In genomic region chr6:90472079-90472478, GRCm38 (mm10) we compare ENCODE assay signal across 28 mouse cellular contexts. TPM values are rescaled to one million over a fixed set of nuclear protein-coding genes. Genes with fewer than 3 reads are reported as not detected.
DNase-seq lines count a peak whose midpoint lies in the region; ATAC-seq and TF ChIP-seq lines count a peak whose summit lies in the region.
"Had no signal": no experiment of that assay in that cellular context is flagged by ENCODE, and none has a peak within 500 bp of the region (broad histone marks: within the 10 kb centered on the region; RNA-seq: fewer than 3 reads in every experiment).

No protein-coding gene starts in this region.

- 0 out of 2 replicates have a peak, but pooled peaks cover 7% of the 10 kb centered on the region for H3K36me3 ChIP-seq in hindbrain, postnatal 0 days (ENCODE audit: insufficient read depth, low read length)
- no peaks in the 10 kb centered on the region for H3K36me3 ChIP-seq in hindbrain, embryonic 16.5 days (ENCODE audit: control insufficient read depth, insufficient read depth, low read length)
- H3K36me3 ChIP-seq in liver, postnatal 0 days (replicated peaks; ENCODE audit: insufficient read depth, low read length), result peaks cover 18% of the 10 kb centered on the region; the same call in 1 of the 2 replicates
- H3K36me3 ChIP-seq in liver, embryonic 11.5 days (ENCODE audit: control insufficient read depth, insufficient read depth, low read length), result no peaks in the 10 kb centered on the region
- H3K36me3 ChIP-seq: embryonic facial prominence, embryonic 12.5 days; limb, embryonic 13.5 days; liver, embryonic 15.5 days; midbrain, embryonic 12.5 days had no signal

- no peak overlapping the region for H3K4me3 ChIP-seq in hindbrain, postnatal 0 days (ENCODE audit: low read length)
- no peak overlapping the region for H3K4me3 ChIP-seq in hindbrain, embryonic 16.5 days (ENCODE audit: low read length)
- no peak overlapping the region for H3K4me3 ChIP-seq in liver, postnatal 0 days (ENCODE audit: low read depth, low read length)
- H3K4me3 ChIP-seq in liver, embryonic 11.5 days (ENCODE audit: low read depth, low read length), result no peak overlapping the region
- H3K4me3 ChIP-seq: embryonic facial prominence, embryonic 12.5 days; limb, embryonic 13.5 days; liver, embryonic 15.5 days; lung, embryonic 15.5 days; megakaryocyte, embryonic 14.5 days; midbrain, embryonic 12.5 days had no signal

- no peak overlapping the region for H3K9ac ChIP-seq in hindbrain, postnatal 0 days (replicated peaks; ENCODE audit: low read length)
- no peak overlapping the region for H3K9ac ChIP-seq in hindbrain, embryonic 16.5 days (ENCODE audit: low read depth, low read length)
- H3K9ac ChIP-seq in liver, postnatal 0 days (replicated peaks), result no peak overlapping the region; the same call in 1 of the 2 replicates
- H3K9ac ChIP-seq in liver, embryonic 11.5 days (ENCODE audit: low read depth, low read length), result no peak overlapping the region
- H3K9ac ChIP-seq: embryonic facial prominence, embryonic 12.5 days; limb, embryonic 13.5 days; liver, embryonic 15.5 days; lung, embryonic 15.5 days; midbrain, embryonic 12.5 days had no signal

- H3K4me1 ChIP-seq in hindbrain, postnatal 0 days (ENCODE audit: insufficient read depth, low read length), result no peaks in the 10 kb centered on the region
- peaks cover 9% of the 10 kb centered on the region for H3K4me1 ChIP-seq in hindbrain, embryonic 16.5 days (ENCODE audit: control insufficient read depth, insufficient read depth, low read depth, low read length)
- peaks cover 20% of the 10 kb centered on the region for H3K4me1 ChIP-seq in liver, postnatal 0 days (ENCODE audit: insufficient read depth)
- H3K4me1 ChIP-seq in liver, embryonic 11.5 days (replicated peaks; ENCODE audit: control insufficient read depth, insufficient read depth, low read length), result no peaks in the 10 kb centered on the region
- H3K4me1 ChIP-seq: midbrain, embryonic 12.5 days had no signal

- 78% methylated on average over 4 of the region's 4 CpGs for WGBS in hindbrain, postnatal 0 days
- WGBS in hindbrain, embryonic 16.5 days, result 81% methylated on average over 4 of the region's 4 CpGs
- WGBS in liver, postnatal 0 days (ENCODE audit: insufficient replicate concordance), result 65% methylated on average over 4 of the region's 4 CpGs
- 65% methylated on average over 4 of the region's 4 CpGs for WGBS in liver, embryonic 11.5 days

- H3K27ac ChIP-seq in hindbrain, postnatal 0 days, result peak overlapping the region; percentile 74; the same call in 1 of the 2 replicates
- no peak overlapping the region for H3K27ac ChIP-seq in hindbrain, embryonic 16.5 days (ENCODE audit: low read depth, low read length)
- peak overlapping the region; percentile 1; the same call in 1 of the 2 replicates for H3K27ac ChIP-seq in liver, postnatal 0 days (ENCODE audit: low read depth)
- no peak overlapping the region for H3K27ac ChIP-seq in liver, embryonic 11.5 days (ENCODE audit: low read depth, low read length)
- H3K27ac ChIP-seq: embryonic facial prominence, embryonic 12.5 days; kidney, postnatal 0 days; liver, embryonic 15.5 days; midbrain, embryonic 12.5 days had no signal

- H3K9me3 ChIP-seq in hindbrain, postnatal 0 days (ENCODE audit: low read length), result no peaks in the 10 kb centered on the region
- no peaks in the 10 kb centered on the region for H3K9me3 ChIP-seq in hindbrain, embryonic 16.5 days (ENCODE audit: control insufficient read depth, low read length)
- H3K9me3 ChIP-seq in liver, postnatal 0 days (ENCODE audit: low read length), result no peaks in the 10 kb centered on the region
- H3K9me3 ChIP-seq in liver, embryonic 11.5 days (ENCODE audit: control insufficient read depth, low read length), result no peaks in the 10 kb centered on the region
- H3K9me3 ChIP-seq: embryonic facial prominence, embryonic 12.5 days; limb, embryonic 13.5 days; liver, embryonic 15.5 days; lung, embryonic 15.5 days; midbrain, embryonic 12.5 days had no signal

- TF ChIP-seq CTCF in hindbrain, postnatal 0 days (IDR thresholded peaks at IDR 0.05; ENCODE audit: low read depth), result no peak
- TF ChIP-seq CTCF in liver, postnatal 0 days (IDR thresholded peaks at IDR 0.05; ENCODE audit: low read depth), result no peak

- no peak overlapping the region for H3K4me2 ChIP-seq in hindbrain, postnatal 0 days (ENCODE audit: low read depth, low read length)
- H3K4me2 ChIP-seq in hindbrain, embryonic 16.5 days (ENCODE audit: low read length), result no peak overlapping the region
- peak overlapping the region; percentile 38; the same call in 1 of the 2 replicates for H3K4me2 ChIP-seq in liver, postnatal 0 days (ENCODE audit: low read depth, low read length)
- H3K4me2 ChIP-seq in liver, embryonic 11.5 days, result no peak overlapping the region
- H3K4me2 ChIP-seq: embryonic facial prominence, embryonic 12.5 days; heart, embryonic 11.5 days; limb, embryonic 13.5 days; liver, embryonic 15.5 days; lung, embryonic 15.5 days; midbrain, embryonic 12.5 days had no signal

- no peak for ATAC-seq in hindbrain, postnatal 0 days
- ATAC-seq in hindbrain, embryonic 16.5 days, result no peak
- no peak for ATAC-seq in liver, postnatal 0 days
- ATAC-seq in liver, embryonic 11.5 days (replicated peaks; ENCODE audit: low FRiP score), result no peak
- ATAC-seq: CD4-positive, CD25-positive, alpha-beta regulatory T cell, adult 4 months; forebrain, embryonic 14.5 days; intestine, embryonic 16.5 days had no signal

- peak; percentile 73 for DNase-seq in gastrocnemius, postnatal 25 days
- DNase-seq in gastrocnemius, postnatal 4 days (ENCODE audit: low spot score in 2 of 2), result no peak
- no peak for DNase-seq in hindbrain, postnatal 0 days (ENCODE audit: low spot score)
- no peak for DNase-seq in liver, postnatal 0 days
- DNase-seq in liver, embryonic 11.5 days (ENCODE audit: low spot score), result no peak
- DNase-seq in cerebellum, adult 9-10 months, result no peak
- DNase-seq: adrenal gland, postnatal 14 days; cerebellum, adult 11 months; cerebellum, adult 9-11 months; embryo, embryonic 11 days; kidney, adult 8-10 months; kidney, postnatal 4 days; lung, postnatal 4 days; thymus, postnatal 14 days had no signal

- no peak for TF ChIP-seq EP300 in liver, postnatal 0 days (IDR thresholded peaks at IDR 0.05; ENCODE audit: low read depth)

- H3K27me3 ChIP-seq in hindbrain, postnatal 0 days (ENCODE audit: insufficient read depth, low read length), result no peaks in the 10 kb centered on the region
- H3K27me3 ChIP-seq in hindbrain, embryonic 16.5 days (replicated peaks; ENCODE audit: control insufficient read depth, insufficient read depth, low read length), result no peaks in the 10 kb centered on the region
- H3K27me3 ChIP-seq in liver, postnatal 0 days (ENCODE audit: insufficient read depth, low read length), result no peaks in the 10 kb centered on the region
- no peaks in the 10 kb centered on the region for H3K27me3 ChIP-seq in liver, embryonic 11.5 days (replicated peaks; ENCODE audit: control insufficient read depth, insufficient read depth, low read length)
- H3K27me3 ChIP-seq: embryonic facial prominence, embryonic 12.5 days; limb, embryonic 13.5 days; liver, embryonic 15.5 days; lung, embryonic 15.5 days; midbrain, embryonic 12.5 days had no signal

RNA-seq across cellular contexts. Expression of gene Klf15, which starts 9.7 kb away (rescaled TPM):
- 10 to 100 TPM; 29.8 to 33.3 TPM for total RNA-seq in gastrocnemius, postnatal 25 days (2021)
- total RNA-seq in gastrocnemius, postnatal 4 days (2021), result 1 to 10 TPM; 6.3 to 6.7 TPM
- 43.2 and 56.4 TPM in 2 replicates for total RNA-seq in hindbrain, postnatal 0 days (2014; rRNA removed)
- 26.6 and 29.6 TPM in 2 replicates for polyA plus RNA-seq in hindbrain, postnatal 0 days (2015; fragmentation: Nextera tagmentation; extraction: Ambion mirVana)
- 20.9 and 25.1 TPM in 2 replicates for polyA plus RNA-seq in hindbrain, embryonic 16.5 days (2015; fragmentation: Nextera tagmentation; extraction: Ambion mirVana)
- polyA plus RNA-seq in liver, postnatal 0 days (2015; fragmentation: Nextera tagmentation; extraction: Ambion mirVana), result 22.4 and 45.6 TPM in 2 replicates
- polyA plus RNA-seq in liver, embryonic 11.5 days (2014; fragmentation: Nextera tagmentation; extraction: Ambion mirVana), result 10.6 and 12.3 TPM in 2 replicates
- total RNA-seq: monocyte, adult 5-6 weeks had no signal
- polyA plus RNA-seq: CD4-positive, CD25-positive, alpha-beta regulatory T cell, adult 4 months had no signal

RNA-seq across cellular contexts. Expression of gene Aldh1l1, which starts 14.1 kb away (rescaled TPM):
- total RNA-seq in gastrocnemius, postnatal 25 days (2021), result 1 to 10 TPM; 5.0 to 7.6 TPM
- total RNA-seq in gastrocnemius, postnatal 4 days (2021), result 1 to 10 TPM; 2.2 to 2.9 TPM
- 168 and 214 TPM in 2 replicates for total RNA-seq in hindbrain, postnatal 0 days (2014; rRNA removed)
- 131 and 145 TPM in 2 replicates for polyA plus RNA-seq in hindbrain, postnatal 0 days (2015; fragmentation: Nextera tagmentation; extraction: Ambion mirVana)
- 89.0 and 101 TPM in 2 replicates for polyA plus RNA-seq in hindbrain, embryonic 16.5 days (2015; fragmentation: Nextera tagmentation; extraction: Ambion mirVana)
- 104 and 114 TPM in 2 replicates for polyA plus RNA-seq in liver, postnatal 0 days (2015; fragmentation: Nextera tagmentation; extraction: Ambion mirVana)
- 6.5 and 6.6 TPM in 2 replicates for polyA plus RNA-seq in liver, embryonic 11.5 days (2014; fragmentation: Nextera tagmentation; extraction: Ambion mirVana)
- total RNA-seq: monocyte, adult 5-6 weeks had no signal

RNA-seq across cellular contexts. Expression of gene Cfap100, which starts 43.5 kb away (rescaled TPM):
- 1 to 10 TPM; 1.0 to 1.1 TPM for total RNA-seq in gastrocnemius, postnatal 25 days (2021)
- under 1 TPM; 0.26 to 0.37 TPM for total RNA-seq in gastrocnemius, postnatal 4 days (2021)
- total RNA-seq in hindbrain, postnatal 0 days (2014; rRNA removed), result 4.2 and 29.4 TPM in 2 replicates
- 8.2 and 9.9 TPM in 2 replicates for polyA plus RNA-seq in hindbrain, postnatal 0 days (2015; fragmentation: Nextera tagmentation; extraction: Ambion mirVana)
- 7.5 and 10.3 TPM in 2 replicates for polyA plus RNA-seq in hindbrain, embryonic 16.5 days (2015; fragmentation: Nextera tagmentation; extraction: Ambion mirVana)
- 0.06 TPM in 1 of 2 replicates, not detected in the other for polyA plus RNA-seq in liver, postnatal 0 days (2015; fragmentation: Nextera tagmentation; extraction: Ambion mirVana)
- 0.18 TPM in 2 replicates for polyA plus RNA-seq in liver, embryonic 11.5 days (2014; fragmentation: Nextera tagmentation; extraction: Ambion mirVana)
- total RNA-seq: monocyte, adult 5-6 weeks had no signal
- polyA plus RNA-seq: CD4-positive, CD25-positive, alpha-beta regulatory T cell, adult 4 months; heart, embryonic 11.5 days; liver, embryonic 15.5 days; small intestine, adult 2 months had no signal

Comparison
In these comparisons a context has a peak if more than half of its experiments do, and no peak if none do; other contexts are left out.
1. H3K27ac ChIP-seq: peak in hindbrain, postnatal 0 days (single experiment) and liver, postnatal 0 days (single experiment); none in hindbrain, embryonic 16.5 days (single experiment) and liver, embryonic 11.5 days (single experiment).
2. RNA of gene Aldh1l1, which starts 14.1 kb away (polyA plus RNA-seq): 131 to 145 TPM in hindbrain, postnatal 0 days, 104 to 114 TPM in liver, postnatal 0 days and 89.0 to 101 TPM in hindbrain, embryonic 16.5 days; 6.5 to 6.6 TPM in liver, embryonic 11.5 days; every median in the first group is over 10 times any median in the second.